Mouse (Mus musculus) bone marrow macrophage, adult 2 months (primary cell): ENCODE data around the gene Pparg.

Experiments
- CTCF ChIP-seq: IDR thresholded peaks from 2 replicates; pipeline ENCODE4 v1.5.1; 2012; ENCODE audit warnings: low read depth, mild to moderate bottlenecking, low read length, moderate library complexity
- POLR2A ChIP-seq: IDR thresholded peaks from 2 replicates; pipeline ENCODE4 v1.6.1; 2012; ENCODE audit warnings: mild to moderate bottlenecking, low read depth, low read length, borderline replicate concordance

GRCm38 (mm10) chr6:115434816-115435215 is 74.1 kb downstream of the Pparg start:
- no peak for TF ChIP-seq POLR2A
- TF ChIP-seq CTCF: no peak
